Mouse (Mus musculus) erythroblast, embryonic 14.5 days (primary cell): ENCODE measurements around the gene Ptcd1. TPM values are rescaled to one million over a fixed set of nuclear protein-coding genes. Genes with fewer than 3 reads are reported as not detected.
"Not testable (repeated sequence)": the region's sequence is repeated elsewhere in the genome, so short reads cannot be mapped to it uniquely, and the experiment has no call there.

Experiments
- H3K27me3 ChIP-seq: 2 replicates; pipeline ENCODE4 v1.6.1; 2012; ENCODE audit warnings: inconsistent platforms; ENCODE audit not compliant: control insufficient read depth
- H3K36me3 ChIP-seq: 2 replicates; pipeline ENCODE4 v1.6.1; 2012; ENCODE audit warnings: mild to moderate bottlenecking, inconsistent platforms; ENCODE audit not compliant: control insufficient read depth
- H3K4me1 ChIP-seq: 2 replicates; pipeline ENCODE4 v1.6.1; 2012; ENCODE audit warnings: inconsistent platforms; ENCODE audit not compliant: control insufficient read depth
- H3K4me3 ChIP-seq: replicated peaks from 2 replicates; pipeline ENCODE3; 2012; ENCODE audit warnings: moderate library complexity, mild to moderate bottlenecking, inconsistent platforms
- H3K9me3 ChIP-seq: 2 replicates; pipeline ENCODE4 v1.6.1; 2012; ENCODE audit warnings: low read length, inconsistent platforms, mixed read lengths; ENCODE audit not compliant: control insufficient read depth
- GATA1 ChIP-seq: IDR thresholded peaks from 2 replicates; pipeline ENCODE4 v1.6.1; 2012; ENCODE audit warnings: low read length, inconsistent platforms, mixed read lengths
- TAL1 ChIP-seq: IDR thresholded peaks from 3 replicates; pipeline ENCODE4 v1.6.1; 2012; ENCODE audit warnings: low read length, inconsistent platforms, mixed read lengths
- polyA plus RNA-seq: library from polyadenylated mRNA; stranded (reverse); fragments of >175 nt; gene quantifications from 2 replicates; pipeline ENCODE4 v1.2.3, GENCODE M21; 2012

The Ptcd1 gene
- polyA plus RNA-seq, 1 experiment, result 1.1 TPM

DNA sequence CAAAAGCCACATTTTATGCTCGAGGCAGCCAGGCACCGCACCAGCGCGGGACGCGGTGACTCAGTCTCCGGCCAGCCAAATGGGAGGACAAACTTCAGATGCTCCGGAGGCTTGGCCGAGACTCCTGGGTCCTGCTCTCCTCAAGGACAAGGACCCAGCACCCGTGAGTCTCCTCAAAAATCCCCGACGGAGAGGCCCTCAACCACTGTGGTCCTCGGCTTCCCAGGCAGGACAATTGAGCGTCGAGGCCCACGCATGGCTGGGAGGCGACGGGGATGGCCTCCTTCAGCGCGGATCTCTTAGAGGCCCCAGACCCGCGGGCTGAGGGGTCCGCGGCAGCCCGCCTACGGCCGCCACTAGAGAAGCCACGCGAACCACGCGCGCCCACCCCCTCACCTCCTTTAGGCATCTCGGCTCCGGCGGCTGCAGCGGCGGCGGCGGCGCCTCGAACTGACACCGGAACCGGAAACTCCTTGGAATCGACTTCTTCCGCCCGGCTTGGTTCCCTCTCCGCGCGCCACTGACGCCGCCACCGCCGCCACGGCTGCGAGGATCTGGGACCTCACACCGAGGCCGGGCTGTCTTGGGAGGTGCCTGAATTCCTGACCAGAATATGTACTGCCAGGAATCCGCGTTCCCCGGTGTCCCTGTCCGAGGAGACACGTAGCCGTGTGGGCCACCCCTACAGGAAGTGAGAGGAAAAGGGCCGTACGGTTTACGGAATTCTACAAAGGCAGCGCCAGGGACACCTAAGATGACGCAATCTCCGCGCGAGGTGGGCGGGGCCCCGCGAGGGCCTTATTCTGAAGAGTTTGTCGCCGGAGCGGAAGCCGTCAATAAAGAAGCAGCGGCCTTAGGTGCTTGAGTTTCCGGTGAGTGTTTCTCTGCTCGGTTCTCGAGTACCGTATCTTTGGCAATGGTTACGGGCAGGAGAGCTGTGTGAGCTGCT is 27.1 kb downstream of the Ptcd1 start, which contains the start of the genes Pdap1 and Bud31:
Gene Pdap1 (minus strand): TSS at position 668 of the 949 bp plus-strand sequence.
Gene Bud31 (plus strand): TSS at position 792 of the 949 bp plus-strand sequence.
- no peaks in the 10 kb centered on the region for H3K9me3 ChIP-seq
- H3K27me3 ChIP-seq, result no peaks in the 10 kb centered on the region
- peaks cover 70% of the 10 kb centered on the region for H3K36me3 ChIP-seq
- peak within 1 kb of the TSS; percentile 99 for H3K4me3 ChIP-seq
- TF ChIP-seq GATA1 (no peak), TAL1 (no peak)
- peaks cover 62% of the 10 kb centered on the region for H3K4me1 ChIP-seq

DNA sequence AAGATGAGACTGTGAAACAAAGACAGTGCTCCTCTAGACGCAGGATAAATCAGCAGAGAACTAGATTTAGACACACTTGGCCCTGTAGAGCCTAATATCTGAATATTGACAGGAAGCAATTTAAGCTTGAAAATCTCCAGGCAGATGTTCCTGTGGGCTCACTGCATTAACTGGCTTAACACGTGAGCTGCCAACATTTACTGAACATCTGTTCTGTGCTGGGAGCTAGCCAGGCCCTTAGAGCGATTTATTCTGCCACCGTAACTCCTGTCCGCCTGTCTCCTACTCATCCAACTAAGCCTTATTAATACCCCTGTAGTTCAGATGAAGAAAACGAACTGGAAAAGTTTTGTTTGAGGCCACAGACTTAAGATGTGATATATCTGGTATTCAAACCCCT is 28.1 kb downstream of the Ptcd1 start:
- Histone ChIP-seq H3K4me1 (peaks cover 62% of the 10 kb centered on the region), H3K36me3 (peaks cover 70% of the 10 kb centered on the region), H3K9me3 (no peaks in the 10 kb centered on the region), H3K4me3 (peak overlapping the region; percentile 99), H3K27me3 (no peaks in the 10 kb centered on the region)
- no peak for TF ChIP-seq TAL1
- TF ChIP-seq GATA1, result no peak

DNA sequence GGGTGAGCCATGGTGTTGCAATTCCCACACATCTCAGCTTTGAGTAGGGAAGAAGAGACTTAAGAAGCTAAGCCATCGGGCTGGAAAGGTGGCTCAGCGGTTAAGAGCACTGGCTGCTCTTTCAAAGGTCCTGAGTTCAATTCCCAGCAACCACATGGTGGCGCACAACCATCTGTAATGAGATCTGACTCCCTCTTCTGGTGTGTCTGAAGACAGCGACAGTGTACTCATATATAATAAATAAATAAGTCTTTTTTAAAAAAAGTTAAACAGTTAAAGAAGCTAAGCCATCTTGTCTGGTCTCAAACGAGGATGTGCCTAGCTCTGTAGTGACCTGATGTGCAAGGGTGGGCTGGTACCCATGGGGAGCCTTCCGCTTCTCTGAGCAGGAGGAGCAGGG is 33.6 kb downstream of the Ptcd1 start:
- H3K27me3 ChIP-seq, H3K4me3 ChIP-seq, H3K9me3 ChIP-seq: not testable (repeated sequence)
- Histone ChIP-seq H3K36me3 (peaks cover 98% of the 10 kb centered on the region), H3K4me1 (peaks cover 20% of the 10 kb centered on the region)

DNA sequence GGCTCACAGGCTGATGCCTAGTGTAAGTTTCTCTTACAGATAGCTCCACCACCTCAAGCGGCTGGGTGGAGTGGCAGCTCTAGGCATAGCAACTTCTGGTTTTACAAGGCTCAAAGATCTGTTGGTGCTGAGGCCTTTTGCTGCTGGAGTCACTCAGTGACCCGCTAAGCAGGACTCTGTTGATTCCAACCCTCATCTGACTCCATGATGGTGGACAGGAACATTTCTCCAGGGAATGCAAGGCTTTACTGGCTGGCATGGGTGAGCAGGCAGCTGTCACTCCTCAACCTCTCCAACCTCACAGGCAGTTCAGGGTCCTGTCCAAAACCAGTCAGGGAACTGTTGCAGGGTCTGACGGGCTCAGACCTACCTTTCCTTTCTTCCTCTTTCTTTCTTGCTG is 35.9 kb downstream of the Ptcd1 start:
- no peak overlapping the region for H3K4me3 ChIP-seq
- TF ChIP-seq GATA1 (no peak), TAL1 (no peak)
- no peaks in the 10 kb centered on the region for H3K27me3 ChIP-seq
- peaks cover 96% of the 10 kb centered on the region for H3K36me3 ChIP-seq
- peaks cover 2% of the 10 kb centered on the region; the same call in 1 of the 2 replicates for H3K9me3 ChIP-seq
- no peaks in the 10 kb centered on the region for H3K4me1 ChIP-seq

DNA sequence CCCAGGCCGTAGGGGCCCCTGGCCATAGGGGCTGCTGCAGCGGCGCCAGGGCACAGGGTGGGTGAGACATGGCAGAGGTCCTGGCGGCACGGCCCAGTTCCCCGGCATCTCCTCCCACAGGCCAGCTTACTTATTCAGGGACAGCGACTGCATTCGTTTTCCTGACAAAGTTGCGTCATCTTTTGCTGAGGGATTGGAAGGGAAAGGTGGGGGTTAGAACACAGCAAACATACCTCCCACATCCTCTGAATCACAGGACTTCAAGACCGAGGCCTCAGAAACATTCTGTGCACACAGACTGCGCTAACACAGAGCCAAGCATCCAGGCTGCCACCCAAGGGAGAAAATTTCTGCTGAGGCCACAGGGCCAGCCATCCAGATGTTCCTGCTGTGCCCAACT is 36.7 kb downstream of the Ptcd1 start:
- Histone ChIP-seq H3K4me3 (no peak overlapping the region), H3K36me3 (peaks cover 97% of the 10 kb centered on the region), H3K4me1 (no peaks in the 10 kb centered on the region), H3K27me3 (no peaks in the 10 kb centered on the region), H3K9me3 (peaks cover 2% of the 10 kb centered on the region; the same call in 1 of the 2 replicates)
- no peak for TF ChIP-seq TAL1
- no peak for TF ChIP-seq GATA1

DNA sequence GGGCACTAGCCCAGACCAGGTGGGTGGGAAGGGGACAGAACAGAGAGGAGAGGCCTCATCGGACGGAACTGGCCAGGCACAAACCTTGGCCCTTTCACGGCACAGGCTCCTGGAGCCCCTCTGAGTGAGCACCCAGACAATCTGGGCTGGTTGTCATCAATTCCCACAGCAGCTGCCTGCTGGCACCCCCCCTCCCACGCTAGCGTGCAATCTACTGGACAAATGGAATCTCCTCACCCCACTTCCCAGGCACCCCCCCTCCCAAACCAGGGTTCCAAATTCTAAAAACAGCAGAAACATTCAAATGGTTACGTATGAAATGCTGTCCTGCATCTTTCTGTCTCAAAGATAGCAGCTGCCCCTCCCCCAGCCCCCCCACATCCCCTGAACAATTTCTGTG is 37.1 kb downstream of the Ptcd1 start:
- not testable (repeated sequence) for H3K4me3 ChIP-seq, H3K9me3 ChIP-seq, H3K4me1 ChIP-seq, H3K27me3 ChIP-seq
- peaks cover 97% of the 10 kb centered on the region for H3K36me3 ChIP-seq

DNA sequence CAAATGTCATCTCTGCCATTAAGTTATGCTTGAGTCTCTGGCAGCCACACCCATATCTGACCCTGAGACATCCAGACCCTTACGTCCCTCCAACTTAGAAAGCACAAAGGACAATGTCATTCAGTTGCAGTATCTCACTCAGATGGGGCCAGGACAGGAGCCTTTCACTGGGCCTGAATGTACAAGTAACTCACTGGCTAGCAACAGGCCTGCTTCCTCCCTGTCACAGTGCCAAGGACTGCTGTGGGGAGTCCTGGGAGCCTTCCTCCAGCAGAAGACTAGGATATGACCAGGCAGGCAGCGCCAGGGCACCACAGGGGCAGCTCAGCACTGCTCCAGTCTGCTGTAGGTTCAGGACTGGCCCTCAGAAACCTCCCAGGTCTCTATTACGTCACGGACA is 37.8 kb downstream of the Ptcd1 start:
- Histone ChIP-seq H3K4me1 (no peaks in the 10 kb centered on the region), H3K36me3 (peaks cover 97% of the 10 kb centered on the region)

DNA sequence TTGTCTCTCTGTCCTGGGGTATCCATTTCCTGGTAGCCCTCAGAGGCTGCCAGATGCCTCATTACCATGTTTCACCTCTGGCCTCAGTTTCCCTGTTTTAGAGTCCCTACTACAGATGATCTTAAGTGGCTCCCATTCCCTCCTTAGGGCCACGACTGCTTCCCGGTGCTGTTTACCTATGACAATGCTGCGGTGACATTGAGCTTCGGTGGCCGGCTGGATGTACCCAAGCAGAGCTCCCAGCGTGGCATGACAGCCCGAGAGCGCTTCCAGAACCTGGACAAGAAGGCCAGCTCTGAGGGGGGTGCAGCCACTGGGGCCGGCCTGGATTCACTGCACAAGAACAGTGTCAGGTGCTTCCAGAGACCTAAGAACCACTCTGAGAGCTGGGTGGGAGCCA is 40.3 kb downstream of the Ptcd1 start:
- H3K9me3 ChIP-seq, result peaks cover 5% of the 10 kb centered on the region; the same call in 1 of the 2 replicates
- no peaks in the 10 kb centered on the region for H3K27me3 ChIP-seq
- H3K36me3 ChIP-seq, result peaks cover 92% of the 10 kb centered on the region
- H3K4me1 ChIP-seq, result no peaks in the 10 kb centered on the region; the same call in 1 of the 2 replicates
- H3K4me3 ChIP-seq, result no peak overlapping the region
- TF ChIP-seq GATA1, result no peak
- no peak for TF ChIP-seq TAL1

More for the DNA sequence above, 37.8 kb downstream of the Ptcd1 start:
- TF ChIP-seq TAL1 (no peak), GATA1 (no peak)
- Histone ChIP-seq H3K9me3 (peaks cover 2% of the 10 kb centered on the region; the same call in 1 of the 2 replicates), H3K27me3 (no peaks in the 10 kb centered on the region), H3K4me3 (no peak overlapping the region)

DNA sequence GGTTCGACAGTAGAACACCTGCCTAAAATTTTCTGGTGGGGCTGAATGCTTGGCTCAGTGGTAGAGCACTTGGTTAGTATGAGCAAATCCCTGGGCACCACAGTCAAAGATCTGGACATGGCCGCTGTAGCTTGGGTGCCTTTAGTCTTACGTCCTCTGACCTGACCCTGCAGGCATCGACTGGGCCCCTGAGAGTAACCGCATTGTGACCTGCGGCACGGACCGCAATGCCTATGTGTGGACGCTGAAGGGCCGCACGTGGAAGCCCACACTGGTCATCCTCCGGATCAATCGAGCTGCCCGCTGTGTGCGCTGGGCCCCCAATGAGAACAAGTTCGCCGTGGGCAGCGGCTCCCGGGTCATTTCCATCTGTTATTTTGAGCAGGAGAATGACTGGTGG is 43.5 kb downstream of the Ptcd1 start:
- no peak for TF ChIP-seq TAL1
- no peak for TF ChIP-seq GATA1
- H3K4me3 ChIP-seq, result no peak overlapping the region
- H3K36me3 ChIP-seq, result peaks cover 64% of the 10 kb centered on the region
- peaks cover 9% of the 10 kb centered on the region for H3K9me3 ChIP-seq
- peaks cover 2% of the 10 kb centered on the region; the same call in 1 of the 2 replicates for H3K4me1 ChIP-seq
- no peaks in the 10 kb centered on the region for H3K27me3 ChIP-seq
